Mouse (Mus musculus) urinary bladder, adult 2 months (tissue): Measurements from ENCODE around the gene Pi16. TPM values are rescaled to one million over a fixed set of nuclear protein-coding genes. Genes with fewer than 3 reads are reported as not detected.

Experiments
- DNase-seq: peaks from one replicate; pipeline ENCODE4 v3.0.0; 2022; ENCODE audit warnings: low spot score
- polyA plus RNA-seq: library from polyadenylated mRNA; depleted of rRNA; stranded (reverse); fragments of >200 nt; gene quantifications from 2 replicates; pipeline ENCODE4 v1.2.3, GENCODE M21; 2012

The Pi16 gene
- polyA plus RNA-seq, 1 experiment: 508 TPM

DNA sequence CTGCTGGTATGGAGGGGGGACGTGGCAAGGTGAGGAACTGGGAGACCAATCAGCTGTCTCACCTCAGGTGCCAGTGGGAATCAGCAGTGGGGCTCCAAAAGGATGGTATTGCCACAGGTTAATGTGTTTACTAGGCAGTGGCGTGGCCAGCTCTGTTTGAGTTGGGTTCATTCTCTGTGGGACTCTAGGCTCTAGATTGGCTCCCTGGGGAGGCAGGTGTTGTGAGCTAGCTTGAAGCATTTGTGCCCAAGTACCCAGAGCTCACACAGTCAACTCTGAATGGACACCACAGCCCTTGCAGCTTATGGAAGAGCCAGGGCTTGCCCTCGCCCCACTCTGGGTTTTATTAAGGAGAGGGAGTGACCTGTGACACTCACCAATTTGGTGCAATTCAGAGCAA lies 13.6 kb upstream of the Pi16 start:
- DNase-seq: no peak

DNA sequence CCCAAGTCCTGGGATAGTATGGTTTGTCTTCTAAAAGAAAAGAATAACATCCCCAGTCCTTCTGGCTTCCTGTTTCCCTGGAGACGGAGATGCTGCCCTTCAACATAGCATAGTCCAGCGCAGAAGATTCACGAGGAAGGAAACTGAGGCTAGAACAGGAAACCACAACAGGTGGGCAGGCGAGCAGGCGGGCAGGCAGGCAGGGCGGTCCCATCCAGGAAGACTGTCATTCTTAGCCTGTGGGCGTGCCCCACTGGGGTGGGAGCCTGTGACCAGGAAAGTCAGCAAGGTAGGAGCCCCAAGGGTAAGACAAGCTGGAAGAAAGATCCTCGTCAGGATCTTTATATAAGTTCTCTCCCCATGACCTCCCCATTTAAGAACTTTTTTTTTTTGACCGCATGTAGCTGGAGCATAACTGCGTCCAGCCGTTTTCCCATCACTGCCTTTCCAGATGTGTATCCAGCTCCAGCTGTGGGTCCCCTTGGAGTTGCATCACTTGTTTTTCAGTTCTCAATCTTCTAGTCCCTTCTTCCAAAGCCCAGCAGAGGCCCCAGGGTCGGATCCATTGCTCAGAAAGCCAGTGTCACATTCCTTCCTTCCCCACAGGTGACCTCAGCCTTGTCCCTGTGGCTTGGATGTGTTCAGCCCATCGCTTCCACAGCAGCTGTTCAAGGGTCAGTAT lies 13.0 kb upstream of the Pi16 start:
- no peak for DNase-seq

DNA sequence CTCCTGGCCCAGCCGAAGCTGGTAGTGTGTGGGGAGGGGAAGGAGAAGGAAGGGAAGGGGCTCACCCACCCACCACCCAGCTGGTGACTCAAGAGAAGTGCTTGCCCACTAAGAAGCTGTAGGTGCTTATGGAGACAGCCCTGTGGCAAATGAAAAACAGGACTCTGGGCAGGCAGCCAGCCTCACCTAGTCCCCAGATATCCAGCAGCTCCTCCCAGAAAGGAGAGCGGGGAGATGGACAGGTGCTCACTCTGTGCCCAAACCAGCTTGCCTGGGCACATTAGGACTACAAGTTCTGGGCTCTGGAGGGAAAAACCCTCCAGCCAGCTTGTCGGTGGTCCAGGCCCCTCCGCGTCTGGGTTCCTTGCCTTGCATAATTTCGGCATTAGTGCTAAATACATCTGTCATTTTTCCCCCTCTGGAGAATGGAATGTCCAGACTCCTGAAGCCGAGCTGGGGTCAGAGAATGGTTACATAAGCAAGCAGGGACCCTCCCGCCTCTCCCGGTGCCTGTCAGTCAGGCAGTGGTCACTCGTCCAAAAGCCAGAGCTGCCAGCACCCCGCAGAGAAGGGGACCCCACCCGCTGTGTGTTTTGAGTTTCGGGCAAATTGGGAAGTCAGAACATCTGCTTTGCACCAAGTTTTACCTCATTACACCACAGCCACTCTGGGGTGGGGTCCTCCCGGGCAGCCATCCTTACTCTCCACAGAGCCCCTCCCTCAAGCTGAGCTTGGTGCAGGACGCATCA lies 12.2 kb upstream of the Pi16 start:
- DNase-seq: no peak

DNA sequence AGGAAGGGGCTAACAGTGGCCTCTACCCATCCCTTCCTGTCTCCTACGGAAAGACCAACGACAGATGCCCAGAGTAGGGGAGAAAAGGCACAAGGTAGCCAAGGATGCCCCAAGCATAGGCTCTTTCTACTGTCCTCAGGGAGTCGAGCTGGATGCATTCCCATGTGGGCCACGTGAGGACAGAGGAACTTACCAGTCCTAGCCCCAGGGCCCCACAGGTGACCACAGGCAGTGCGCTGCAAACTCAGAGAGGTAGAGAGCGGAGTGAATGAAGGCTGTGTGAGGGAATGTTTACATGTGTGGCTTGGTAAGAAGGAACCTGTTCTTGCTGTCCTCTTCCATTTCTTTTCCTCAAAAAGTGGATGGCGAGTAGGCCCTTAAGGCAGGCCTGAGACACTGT lies 11.6 kb upstream of the Pi16 start:
- DNase-seq: no peak

DNA sequence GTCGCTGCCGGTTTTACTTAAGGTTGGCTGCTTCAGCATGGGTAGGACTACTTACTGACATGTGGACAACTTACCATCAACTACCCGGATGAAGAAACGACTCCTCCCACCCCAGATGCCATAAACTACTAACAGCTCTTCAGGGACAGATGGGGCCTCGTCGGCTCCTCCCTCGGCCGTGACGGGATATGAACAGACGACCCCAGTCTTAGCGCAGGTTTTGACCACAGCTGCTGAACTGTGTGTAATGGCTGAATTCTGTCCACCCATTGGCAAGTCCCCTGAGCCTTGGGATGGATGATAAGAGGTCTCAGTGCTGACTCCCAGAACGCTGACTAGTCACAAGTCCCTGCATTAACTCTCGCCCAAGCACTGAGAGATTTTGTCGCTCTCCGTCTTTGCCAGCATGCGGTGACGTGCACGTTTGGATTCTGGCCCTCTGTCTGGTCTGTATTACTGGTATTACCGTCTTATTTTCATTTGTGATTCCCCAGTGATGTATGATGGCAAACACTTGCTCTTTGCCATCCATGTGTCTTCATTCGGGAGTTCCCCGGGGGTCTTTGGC lies 7.3 kb upstream of the Pi16 start:
- DNase-seq: no peak

DNA sequence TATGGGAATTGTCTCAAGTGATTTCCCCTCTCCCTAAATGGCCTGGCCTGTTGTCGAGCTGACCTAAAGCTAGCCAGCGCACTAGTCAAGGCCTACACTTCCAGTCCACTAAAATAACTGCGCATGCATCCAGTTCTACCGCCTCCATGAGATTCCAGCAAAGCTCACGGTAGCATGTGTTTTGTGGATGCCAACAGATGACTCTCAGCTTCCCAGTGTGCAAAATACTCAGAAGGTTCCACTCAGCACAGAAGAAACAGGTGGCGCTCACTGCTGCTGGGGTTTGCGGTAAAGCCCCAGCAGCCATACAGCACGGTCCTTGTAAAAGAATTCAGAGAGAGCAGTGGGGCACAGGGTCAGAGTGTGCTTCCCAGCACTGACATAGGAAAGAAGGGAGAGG lies 5.9 kb upstream of the Pi16 start:
- DNase-seq: no peak

DNA sequence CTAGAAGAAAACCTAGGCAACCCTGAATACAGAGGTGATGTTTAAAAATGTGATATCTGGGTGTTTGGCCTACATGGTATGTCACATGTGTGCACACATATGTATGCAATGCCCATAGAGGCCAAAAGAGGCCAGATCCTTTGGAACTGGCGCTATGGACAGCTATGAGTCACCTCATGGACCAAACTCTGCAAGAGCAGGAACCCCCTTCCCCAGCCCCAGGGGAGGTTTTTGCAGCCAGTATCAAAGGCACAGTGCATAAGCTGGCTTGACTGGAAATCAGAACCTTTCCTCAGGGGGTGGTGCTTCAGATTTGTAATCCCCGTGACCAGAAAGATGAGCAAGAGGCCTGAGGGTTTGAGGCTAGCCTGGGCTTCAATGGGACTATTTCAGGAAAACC lies 5.4 kb upstream of the Pi16 start:
- no peak for DNase-seq

DNA sequence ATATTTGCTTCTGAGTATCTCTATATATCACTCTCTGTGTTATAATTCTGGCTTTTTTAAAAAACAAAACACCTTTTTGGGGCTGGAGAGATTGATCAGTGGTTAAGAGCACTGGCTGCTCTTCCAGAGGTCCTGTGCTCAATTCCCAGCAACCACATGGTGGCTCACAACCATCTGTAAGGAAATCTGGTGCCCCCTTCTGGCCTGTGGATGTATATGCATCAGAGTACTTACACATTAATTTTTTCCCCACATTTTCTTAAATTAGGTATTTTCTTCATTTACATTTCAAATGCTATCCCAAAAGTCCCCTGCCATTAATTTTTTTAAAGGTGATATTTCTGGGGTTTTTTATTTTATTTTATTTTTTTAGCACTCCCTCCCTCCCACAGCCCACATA lies 4.2 kb upstream of the Pi16 start:
- no peak for DNase-seq

DNA sequence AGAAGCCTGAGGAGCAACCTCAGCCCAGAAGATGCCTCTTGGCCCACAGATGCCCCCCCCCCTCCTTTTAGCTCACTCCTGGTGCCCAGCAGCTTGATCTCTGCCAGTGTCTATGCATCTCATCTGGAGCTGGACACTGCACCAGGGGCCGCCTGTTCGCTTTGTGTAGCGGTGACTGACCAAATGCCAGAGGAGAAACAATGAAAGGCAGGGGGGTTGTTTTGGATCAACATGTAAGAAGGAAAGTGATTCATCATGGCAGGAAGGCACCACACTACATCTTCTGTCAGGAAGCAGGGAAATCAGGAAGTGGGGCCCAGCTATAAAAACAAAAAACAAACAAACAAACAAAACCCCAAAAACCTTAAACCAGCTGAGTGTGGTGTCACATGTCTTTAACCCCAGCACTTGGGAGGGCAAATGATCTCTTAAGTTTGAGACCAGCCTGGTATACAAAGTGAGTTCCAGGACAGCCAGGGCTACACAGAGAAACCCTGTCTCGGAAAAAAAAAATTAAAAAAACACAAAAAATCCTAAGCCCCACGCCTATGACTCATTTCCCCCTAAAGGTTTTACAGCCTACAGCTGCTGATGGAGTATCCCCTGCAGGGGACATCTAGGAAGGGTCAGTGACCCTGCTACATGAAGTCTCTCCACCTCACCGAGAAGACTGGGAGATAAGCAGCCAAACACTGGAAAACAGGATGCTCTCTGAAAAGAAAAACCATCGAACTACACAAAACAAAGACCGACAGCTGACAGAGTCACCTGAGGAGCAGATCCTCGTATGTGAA lies 1.6 kb upstream of the Pi16 start:
- no peak for DNase-seq

DNA sequence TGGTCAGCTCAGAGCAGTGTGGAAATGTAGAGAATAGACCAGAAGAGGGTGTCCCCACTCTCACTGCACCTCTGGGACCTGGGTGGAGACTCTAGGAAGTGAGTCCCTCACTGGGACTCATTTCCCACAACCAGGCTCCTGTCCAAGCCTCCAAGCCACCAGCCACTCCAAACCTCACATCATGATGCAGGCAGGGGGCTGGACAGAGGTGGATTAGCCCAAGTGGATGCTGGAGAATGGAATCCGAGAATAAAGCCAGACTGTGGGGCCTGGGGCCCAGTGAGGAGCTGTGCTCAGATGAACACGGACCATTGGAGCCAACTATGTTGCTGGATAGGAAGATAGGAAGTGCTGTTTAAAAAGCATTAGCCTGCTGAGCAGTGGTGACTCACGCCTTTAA lies 589 bp upstream of the Pi16 start:
- DNase-seq: no peak

DNA sequence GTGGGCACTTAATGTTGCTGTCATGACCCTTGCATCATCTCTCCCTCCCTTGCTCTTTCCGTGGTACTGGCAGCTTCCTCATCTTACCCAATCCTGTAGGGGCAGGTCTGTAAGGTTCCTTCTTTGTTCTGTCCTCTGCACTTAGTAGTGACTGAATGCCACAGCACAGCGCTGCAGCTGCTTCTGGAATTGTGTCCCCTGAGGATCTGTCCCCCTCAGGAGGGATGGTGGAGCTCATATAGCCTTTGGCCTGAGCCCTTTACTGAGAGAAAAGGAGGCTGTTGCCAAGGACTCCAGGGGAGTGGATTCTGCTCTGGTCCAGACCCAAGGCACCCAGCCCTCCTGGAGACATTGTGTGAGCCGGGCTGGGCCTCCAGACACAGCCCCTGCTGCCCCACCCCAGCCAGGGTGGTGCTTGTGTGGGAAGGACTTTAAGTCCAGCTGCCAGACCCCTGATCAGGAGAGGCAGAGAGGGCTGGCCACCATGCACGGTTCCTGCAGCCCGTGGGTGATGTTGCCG lies 1.3 kb downstream of the Pi16 start:
- DNase-seq: no peak

DNA sequence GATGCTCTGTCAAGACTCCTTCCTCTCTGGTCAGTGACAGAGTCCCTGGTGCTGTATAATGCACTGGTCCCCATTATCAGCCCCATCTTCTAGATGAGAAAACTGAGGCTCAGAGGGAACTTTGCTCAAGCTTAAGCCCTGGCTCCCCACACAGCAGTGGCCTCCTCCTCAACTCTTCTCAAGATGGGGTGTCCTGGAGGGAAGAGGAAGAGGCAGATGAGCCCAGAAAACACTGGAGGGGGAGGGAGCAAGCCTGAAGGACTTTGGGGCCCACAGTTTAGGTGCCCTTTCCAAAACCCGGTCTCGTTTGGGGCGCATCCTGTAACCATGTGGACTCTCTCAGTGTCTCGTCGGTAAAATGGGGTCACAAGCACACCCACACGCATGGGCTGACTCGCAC lies 2.0 kb downstream of the Pi16 start:
- DNase-seq: no peak

DNA sequence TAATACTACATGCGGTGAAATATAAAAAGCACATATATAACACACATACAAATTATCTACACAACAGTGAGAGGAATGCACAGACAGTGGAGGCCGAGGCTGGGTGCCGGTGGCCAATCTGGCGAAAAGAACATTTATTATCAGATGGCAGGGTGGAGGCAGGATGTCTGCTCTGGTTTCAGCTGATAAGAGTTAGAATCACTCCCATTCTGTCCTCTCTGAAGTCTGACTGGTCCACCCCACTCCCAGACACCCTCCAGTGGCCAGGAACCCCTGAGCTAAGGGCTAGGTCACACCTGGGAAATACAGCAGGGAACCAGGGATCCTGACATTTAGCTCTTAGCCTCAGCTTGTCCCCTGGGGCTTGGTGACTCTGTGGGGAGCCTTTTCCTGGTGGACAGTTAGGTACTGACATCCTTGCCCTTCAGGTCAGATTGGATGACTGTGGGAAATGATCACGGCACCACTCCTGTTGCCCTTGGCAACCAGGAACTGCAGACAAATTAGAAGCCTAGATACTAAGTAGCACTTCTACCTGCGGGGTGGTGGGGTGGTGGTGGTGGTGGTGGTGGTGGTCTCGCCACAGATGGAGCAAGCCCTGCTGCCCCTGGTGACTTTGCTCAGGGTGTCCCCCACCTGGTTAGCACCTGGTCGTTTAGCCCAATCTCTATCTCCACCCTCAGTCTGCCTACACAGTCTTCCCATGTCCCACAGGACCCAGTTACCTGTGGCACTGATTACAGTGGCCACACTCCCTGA lies 2.6 kb downstream of the Pi16 start:
- DNase-seq: no peak

DNA sequence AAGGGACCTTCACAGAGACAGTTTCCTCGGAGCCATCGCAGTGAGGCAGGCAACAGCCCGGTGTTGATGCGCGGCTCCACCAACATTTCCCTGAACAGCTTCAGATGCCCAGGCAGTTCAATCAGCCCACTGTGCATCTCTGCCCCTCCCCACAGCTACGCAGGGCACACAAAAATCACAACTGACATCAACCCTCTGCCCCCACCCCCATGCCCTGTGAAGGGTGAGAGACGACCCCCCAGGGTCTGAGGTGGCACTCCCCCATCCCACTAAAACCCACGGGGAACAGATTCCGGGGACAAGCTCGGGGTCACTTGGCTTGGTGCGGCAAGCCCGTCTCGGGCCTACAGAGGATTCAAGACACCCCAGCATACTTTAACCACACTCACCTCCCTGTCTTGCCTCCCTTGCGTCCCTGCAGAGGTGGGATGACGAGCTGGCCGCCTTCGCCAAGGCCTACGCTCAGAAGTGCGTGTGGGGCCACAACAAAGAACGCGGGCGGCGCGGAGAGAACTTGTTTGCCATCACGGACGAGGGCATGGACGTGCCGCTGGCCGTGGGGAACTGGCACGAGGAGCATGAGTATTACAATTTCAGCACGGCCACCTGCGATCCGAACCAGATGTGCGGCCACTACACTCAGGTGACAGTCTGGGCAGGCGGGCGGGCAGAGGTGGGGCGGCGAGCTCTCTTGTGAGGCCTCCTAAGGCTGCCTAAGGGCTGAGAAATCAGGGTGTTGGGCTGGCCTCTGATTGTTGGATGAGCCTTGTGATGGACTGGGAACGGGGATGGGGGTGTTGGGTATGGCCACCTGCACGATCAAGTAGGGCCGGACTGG lies 4.5 kb downstream of the Pi16 start:
- no peak for DNase-seq

DNA sequence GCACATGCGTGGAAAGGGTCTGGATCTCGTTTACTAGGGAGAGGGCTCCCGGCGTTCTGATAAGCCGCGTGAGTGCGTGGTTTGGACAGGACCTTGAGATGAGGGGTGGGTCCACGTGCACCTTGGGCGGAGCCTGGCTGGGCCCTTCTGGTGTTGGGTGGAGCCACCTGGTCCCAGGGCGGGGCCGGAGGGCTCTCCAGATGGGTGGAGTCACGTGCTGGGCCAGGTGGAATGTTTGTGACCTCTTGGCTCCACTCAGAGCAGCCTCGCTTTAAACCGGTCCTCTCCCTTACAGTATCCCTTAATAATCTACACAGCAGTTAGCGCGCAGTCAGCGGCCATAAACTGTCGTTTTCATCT lies 5.1 kb downstream of the Pi16 start:
- DNase-seq: no peak

DNA sequence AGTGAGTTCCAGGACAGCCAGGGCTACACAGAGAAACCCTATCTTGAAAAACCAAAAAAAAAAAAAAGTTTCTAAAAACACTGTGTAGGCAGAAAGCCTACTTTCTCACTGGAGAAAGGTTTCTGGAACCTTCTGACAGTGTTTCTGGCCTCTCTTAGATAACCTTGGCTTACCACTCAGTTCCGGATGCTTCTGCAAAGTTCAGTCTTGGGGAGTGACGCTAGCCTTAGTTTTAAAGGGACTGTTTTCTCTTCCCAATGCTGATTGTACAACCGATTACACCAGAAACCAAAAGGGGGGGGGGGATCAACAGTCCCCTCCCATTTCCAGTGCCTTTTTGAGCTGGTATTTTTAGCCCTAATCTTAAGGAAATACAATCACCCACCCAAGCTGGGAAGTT lies 6.1 kb downstream of the Pi16 start:
- no peak for DNase-seq

DNA sequence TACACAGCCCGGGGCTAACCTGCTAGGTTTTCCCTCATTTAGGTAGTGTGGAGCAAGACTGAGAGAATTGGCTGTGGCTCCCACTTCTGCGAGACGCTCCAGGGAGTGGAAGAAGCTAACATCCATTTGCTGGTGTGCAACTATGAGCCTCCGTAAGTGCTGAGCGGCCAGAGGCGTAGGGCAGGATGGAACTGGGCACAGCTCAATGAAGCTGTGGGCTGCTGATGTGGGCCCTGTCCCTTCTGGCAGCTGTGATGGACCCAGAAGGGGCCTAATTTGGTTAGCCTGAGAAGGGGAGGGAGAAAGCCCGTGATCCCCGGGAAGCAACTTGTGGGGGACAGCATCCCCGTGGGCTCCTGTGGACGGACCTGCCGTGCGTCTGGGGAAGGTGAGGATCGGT lies 8.4 kb downstream of the Pi16 start:
- DNase-seq: no peak

DNA sequence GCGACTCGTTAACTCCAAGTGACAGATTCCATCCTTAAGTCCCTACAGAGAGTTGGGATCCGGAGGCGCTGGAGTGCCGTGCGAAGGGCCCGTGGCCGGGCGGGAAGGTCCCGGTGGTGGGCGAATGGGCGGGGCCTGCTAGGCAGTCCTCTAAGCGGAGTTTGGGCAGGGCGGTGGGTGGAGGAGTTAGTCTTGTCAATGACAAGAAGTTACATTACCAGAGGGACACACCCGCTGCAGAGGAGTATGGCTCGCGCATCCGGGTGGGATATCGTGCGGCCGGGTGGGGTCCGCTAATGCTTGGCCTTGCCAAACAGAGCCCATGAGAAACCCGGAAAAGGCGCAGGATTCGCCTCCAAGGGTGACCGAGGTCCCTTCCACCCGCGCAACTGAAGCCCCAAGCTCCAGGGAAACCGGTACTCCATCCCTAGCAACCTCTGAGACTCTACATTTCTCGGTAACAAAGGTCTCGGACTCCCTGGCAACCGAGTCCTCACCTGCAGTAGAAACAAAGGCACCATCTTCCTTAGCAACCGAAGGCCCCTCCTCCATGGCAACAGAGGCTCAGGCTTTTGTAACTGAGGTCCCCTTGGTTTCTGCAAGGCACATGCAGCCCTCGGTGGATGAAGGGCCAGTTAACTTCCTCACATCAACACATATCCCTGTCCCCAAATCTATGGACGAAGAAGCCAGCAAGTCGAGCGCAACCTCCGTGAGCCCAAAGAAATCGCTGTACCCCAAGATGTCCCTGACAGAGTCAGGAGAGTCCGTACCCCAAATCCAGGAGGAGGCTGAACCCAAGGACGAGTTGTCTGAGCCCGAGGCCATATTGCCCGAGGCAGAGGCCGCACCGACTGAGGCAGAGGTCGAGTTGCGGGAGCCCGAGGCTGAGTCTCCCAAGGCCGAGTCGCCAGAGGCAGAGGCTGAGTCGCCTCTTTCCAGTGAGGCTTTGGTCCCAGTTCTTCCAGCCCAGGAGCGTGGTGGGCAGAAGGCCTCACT lies 9.3 kb downstream of the Pi16 start:
- peak; percentile 21 for DNase-seq

DNA sequence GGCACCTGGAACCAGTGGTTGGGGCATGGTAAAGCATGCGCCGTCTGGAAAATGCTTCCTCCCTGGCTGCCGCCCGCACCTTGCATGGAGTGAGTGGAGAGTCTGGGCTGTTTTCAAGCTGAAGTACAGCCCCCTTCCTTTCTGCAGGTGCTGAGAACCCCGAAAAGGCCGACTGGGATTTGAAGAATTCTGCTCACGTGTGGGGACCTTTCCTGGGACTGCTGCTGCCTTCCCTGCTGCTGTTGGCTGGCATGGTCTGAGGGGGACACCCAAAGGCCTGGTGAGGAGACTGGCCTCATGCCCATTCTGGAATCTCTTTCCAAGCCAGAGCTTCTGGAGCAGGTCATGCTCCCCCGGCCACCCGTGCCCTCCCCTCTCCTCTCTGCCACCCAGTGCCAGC lies 10.2 kb downstream of the Pi16 start:
- DNase-seq: no peak

DNA sequence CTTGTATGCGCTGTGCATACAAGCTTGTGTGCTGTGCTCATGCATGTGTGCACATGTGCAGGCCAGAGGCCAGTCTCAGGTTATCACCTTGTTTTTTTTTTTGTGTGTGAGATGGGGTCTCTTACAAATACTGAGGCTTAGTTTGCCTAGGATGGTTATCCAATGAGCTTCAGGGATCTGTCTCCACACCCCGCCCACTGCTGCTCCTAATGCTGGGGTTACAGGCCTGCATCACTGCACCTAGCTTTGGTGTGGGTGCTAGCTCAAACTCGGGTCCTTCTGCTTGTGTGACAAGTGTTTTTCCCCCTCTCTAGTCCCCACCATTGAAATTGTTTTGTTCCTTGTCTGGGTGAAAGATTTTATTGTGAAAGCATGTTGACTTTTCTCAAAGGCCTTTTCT lies 12.7 kb downstream of the Pi16 start:
- peak; percentile 12 for DNase-seq
